Mouse (Mus musculus): ENCODE measurements around the gene Mpo.
A peak's percentile ranks its signal among the peaks of the same experiment; 100 is the strongest.

Mpo gene

GRCm38 (mm10) chr11:87793460-87793859 lies at the start of gene Mpo:
Gene Mpo (plus strand): TSS chr11:87793581.
- DNase-seq (ENCODE audit: low spot score) = no peak

- no peak for DNase-seq (ENCODE audit: low spot score)
Observed at GRCm38 (mm10) chr11:87743691-87744090, 49.7 kb upstream of the Mpo start.

GRCm38 (mm10) chr11:87744964-87745363 lies 48.4 kb upstream of the Mpo start:
- DNase-seq (ENCODE audit: low spot score) = no peak

GRCm38 (mm10) chr11:87745632-87746555 lies 47.5 kb upstream of the Mpo start:
- DNase-seq (ENCODE audit: low spot score) = no peak

- no peak for DNase-seq (ENCODE audit: low spot score)
Observed at GRCm38 (mm10) chr11:87747312-87747711, 46.1 kb upstream of the Mpo start.

GRCm38 (mm10) chr11:87747716-87748115 lies 45.7 kb upstream of the Mpo start:
- DNase-seq (ENCODE audit: low spot score) = no peak

- DNase-seq (ENCODE audit: low spot score) = peak; percentile 25
Observed at GRCm38 (mm10) chr11:87748132-87749119, 45.0 kb upstream of the Mpo start.

GRCm38 (mm10) chr11:87749192-87750042 lies 44.0 kb upstream of the Mpo start:
- DNase-seq (ENCODE audit: low spot score) = peak; percentile 43

GRCm38 (mm10) chr11:87750043-87750421 lies 43.3 kb upstream of the Mpo start:
- DNase-seq (ENCODE audit: low spot score) = no peak

GRCm38 (mm10) chr11:87750521-87750920 lies 42.9 kb upstream of the Mpo start:
- no peak for DNase-seq (ENCODE audit: low spot score)

GRCm38 (mm10) chr11:87751031-87751430 lies 42.4 kb upstream of the Mpo start:
- DNase-seq (ENCODE audit: low spot score) = no peak

GRCm38 (mm10) chr11:87751491-87751966 lies 41.9 kb upstream of the Mpo start:
- no peak for DNase-seq (ENCODE audit: low spot score)

GRCm38 (mm10) chr11:87752307-87752706 lies 41.1 kb upstream of the Mpo start:
- DNase-seq (ENCODE audit: low spot score) = no peak

GRCm38 (mm10) chr11:87753255-87753654 lies 40.1 kb upstream of the Mpo start:
- DNase-seq (ENCODE audit: low spot score) = no peak

GRCm38 (mm10) chr11:87753891-87754501 lies 39.4 kb upstream of the Mpo start:
- no peak for DNase-seq (ENCODE audit: low spot score)

- no peak for DNase-seq (ENCODE audit: low spot score)
Observed at GRCm38 (mm10) chr11:87754603-87755002, 38.8 kb upstream of the Mpo start.

GRCm38 (mm10) chr11:87755360-87756017 lies 37.9 kb upstream of the Mpo start:
- peak; percentile 21 for DNase-seq (ENCODE audit: low spot score)

- DNase-seq (ENCODE audit: low spot score) = no peak
Observed at GRCm38 (mm10) chr11:87756251-87756820, 37.0 kb upstream of the Mpo start.

GRCm38 (mm10) chr11:87757001-87757954 lies 36.1 kb upstream of the Mpo start:
- DNase-seq (ENCODE audit: low spot score) = no peak

All from urinary bladder, postnatal 14 days (tissue).